Mouse (Mus musculus) cerebellum, adult 2 months (tissue): Measurements from ENCODE around the gene Epn1.

Source experiments
- CTCF ChIP-seq: fragments of 200-500 bp; IDR thresholded peaks from 2 replicates; pipeline ENCODE4 v1.5.1; 2011; ENCODE audit warnings: low read depth, mild to moderate bottlenecking, control low read depth, low read length, moderate library complexity, borderline replicate concordance; ENCODE audit not compliant: insufficient read depth
- POLR2A ChIP-seq: fragments of 200-500 bp; IDR thresholded peaks from 2 replicates; pipeline ENCODE4 v1.6.1; 2011; ENCODE audit warnings: low read length, control low read depth, borderline replicate concordance; ENCODE audit not compliant: insufficient read depth

- TF ChIP-seq CTCF (no peak), POLR2A (no peak)
Observed at GRCm38 (mm10) chr7:5086921-5087440, 6.9 kb downstream of the Epn1 start.
